Mouse (Mus musculus): ENCODE data around the gene Ccdc177.

Gene Ccdc177

GRCm38 (mm10) chr12:80785597-80785996, 25.1 kb upstream of the Ccdc177 start:
- CTCF ChIA-PET = interaction anchor here (0.6 to 0.7 kb wide), 2 partner anchors 25 to 132 kb away, joined by 3 to 8 read pairs; no protein-coding TSS in a partner anchor

GRCm38 (mm10) chr12:80785005-80785404, 24.5 kb upstream of the Ccdc177 start:
- CTCF ChIA-PET = interaction anchor here (0.7 kb wide), 1 partner anchor 24 kb away, joined by 8 read pairs; no protein-coding TSS in a partner anchor

- CTCF ChIA-PET = no interaction called here
Measured at GRCm38 (mm10) chr12:80783889-80784288, 23.4 kb upstream of the Ccdc177 start.

- CTCF ChIA-PET = no interaction called here
Measured at GRCm38 (mm10) chr12:80782892-80783291, 22.4 kb upstream of the Ccdc177 start.

- CTCF ChIA-PET = interaction anchor here (0.7 kb wide), 1 partner anchor 73 kb away, joined by 13 read pairs; no protein-coding TSS in a partner anchor
Measured at GRCm38 (mm10) chr12:80782190-80782589, 21.7 kb upstream of the Ccdc177 start.

GRCm38 (mm10) chr12:80779760-80780159, 19.3 kb upstream of the Ccdc177 start:
- CTCF ChIA-PET = no interaction called here

- CTCF ChIA-PET = no interaction called here
Measured at GRCm38 (mm10) chr12:80778188-80778936, 17.9 kb upstream of the Ccdc177 start.

- CTCF ChIA-PET = no interaction called here
Measured at GRCm38 (mm10) chr12:80776046-80776634, 15.7 kb upstream of the Ccdc177 start.

GRCm38 (mm10) chr12:80774786-80775185, 14.3 kb upstream of the Ccdc177 start:
- CTCF ChIA-PET = interaction anchor here (0.6 kb wide), 1 partner anchor 28 kb away, joined by 4 read pairs; no protein-coding TSS in a partner anchor

- CTCF ChIA-PET = interaction anchor here (0.7 kb wide), 1 partner anchor 101 kb away, joined by 6 read pairs; no protein-coding TSS in a partner anchor
Measured at GRCm38 (mm10) chr12:80769697-80770096, 9.2 kb upstream of the Ccdc177 start.

GRCm38 (mm10) chr12:80764116-80764515, 3.6 kb upstream of the Ccdc177 start:
- CTCF ChIA-PET = no interaction called here

- CTCF ChIA-PET = no interaction called here
Measured at GRCm38 (mm10) chr12:80762982-80763381, 2.5 kb upstream of the Ccdc177 start.

- CTCF ChIA-PET = no interaction called here
Measured at GRCm38 (mm10) chr12:80759713-80760395, 633 bp downstream of the Ccdc177 start.

GRCm38 (mm10) chr12:80759387-80759712, 1.1 kb downstream of the Ccdc177 start:
- CTCF ChIA-PET = no interaction called here

- CTCF ChIA-PET = interaction anchor here (0.6 kb wide), 1 partner anchor 23 kb away, joined by 7 read pairs; no protein-coding TSS in a partner anchor
Measured at GRCm38 (mm10) chr12:80758559-80759386, 1.7 kb downstream of the Ccdc177 start.

- CTCF ChIA-PET = interaction anchor here (0.6 to 0.9 kb wide), 2 partner anchors 24 to 132 kb away, joined by 5 to 7 read pairs; no protein-coding TSS in a partner anchor
Measured at GRCm38 (mm10) chr12:80757751-80758558, 2.5 kb downstream of the Ccdc177 start.

- CTCF ChIA-PET = interaction anchor here (0.5 kb wide), 1 partner anchor 40 kb away, joined by 3 read pairs; no protein-coding TSS in a partner anchor
Measured at GRCm38 (mm10) chr12:80751556-80751955, 8.9 kb downstream of the Ccdc177 start.

GRCm38 (mm10) chr12:80746031-80746813, 14.3 kb downstream of the Ccdc177 start:
- CTCF ChIA-PET = interaction anchor here (0.7 kb wide), 1 partner anchor 126 kb away, joined by 12 read pairs; no protein-coding TSS in a partner anchor

- CTCF ChIA-PET = no interaction called here
Measured at GRCm38 (mm10) chr12:80744614-80745013, 15.9 kb downstream of the Ccdc177 start.

GRCm38 (mm10) chr12:80739482-80739881, 21.0 kb downstream of the Ccdc177 start:
- CTCF ChIA-PET = no interaction called here
